Mouse (Mus musculus) neural tube, embryonic 15.5 days (tissue): ENCODE data around the gene Nelfcd. TPM values are rescaled to one million over a fixed set of nuclear protein-coding genes. Genes with fewer than 3 reads are reported as not detected.

Experiments
- ATAC-seq: fragments of 200-750 bp; cut with Nextera tagmentation; 2 replicates; pipeline ENCODE4 v1.8.0; 2017; ENCODE audit warnings: mild to moderate bottlenecking, moderate TSS enrichment, moderate library complexity; ENCODE audit not compliant: low FRiP score
- H3K27ac ChIP-seq: fragments of 300-500 bp; sonication (generic); replicated peaks from 2 replicates; pipeline ENCODE4 v1.5.1; 2015; ENCODE audit warnings: mild to moderate bottlenecking, inconsistent platforms
- H3K27me3 ChIP-seq: fragments of 300-500 bp; sonication (generic); replicated peaks from 2 replicates; pipeline ENCODE4 v1.6.1; 2015; ENCODE audit warnings: inconsistent platforms
- H3K36me3 ChIP-seq: fragments of 300-500 bp; sonication (generic); 2 replicates; pipeline ENCODE4 v1.6.1; 2015; ENCODE audit warnings: inconsistent platforms
- H3K4me1 ChIP-seq: fragments of 300-500 bp; sonication (generic); 2 replicates; pipeline ENCODE4 v1.6.1; 2015; ENCODE audit warnings: inconsistent platforms
- H3K4me2 ChIP-seq: fragments of 300-500 bp; sonication (generic); 2 replicates; pipeline ENCODE4 v1.6.1; 2015; ENCODE audit warnings: inconsistent platforms, mild to moderate bottlenecking, moderate library complexity
- H3K4me3 ChIP-seq: fragments of 300-500 bp; sonication (generic); replicated peaks from 2 replicates; pipeline ENCODE4 v1.5.1; 2015; ENCODE audit warnings: mild to moderate bottlenecking, inconsistent platforms
- H3K9ac ChIP-seq: fragments of 300-500 bp; sonication (generic); replicated peaks from 2 replicates; pipeline ENCODE4 v1.6.1; 2015; ENCODE audit warnings: mild to moderate bottlenecking, inconsistent platforms
- H3K9me3 ChIP-seq: fragments of 300-500 bp; sonication (generic); replicated peaks from 2 replicates; pipeline ENCODE4 v1.6.1; 2016; ENCODE audit warnings: inconsistent platforms
- WGBS: fragments of 180-500 bp; shearing (Covaris S2); methylation state at CpG from one replicate; pipeline ENCODE4 v1.1.7; 2015; ENCODE audit warnings: mixed read lengths; 5-methylcytosine and 5-hydroxymethylcytosine counted together
- polyA plus RNA-seq: library from polyadenylated mRNA; unstranded; fragments of >200 nt; fragmentation: Nextera tagmentation; extraction: Ambion mirVana; gene quantifications from 2 replicates; pipeline ENCODE4 v1.2.1, GENCODE M21; 2015

Gene Nelfcd
- polyA plus RNA-seq = 101 TPM in 2 replicates

- no peaks in the 10 kb centered on the region for H3K9me3 ChIP-seq
- peak within 1 kb of the TSS; percentile 64 for H3K4me3 ChIP-seq
- peak; percentile 96 for ATAC-seq
- peak within 1 kb of the TSS; percentile 60 for H3K9ac ChIP-seq
- H3K4me2 ChIP-seq = peak within 1 kb of the TSS; percentile 88
- WGBS = under 1% methylated on average over 40 of the region's 40 CpGs
- peaks cover 14% of the 10 kb centered on the region for H3K4me1 ChIP-seq
- no peaks in the 10 kb centered on the region for H3K36me3 ChIP-seq
- no peaks in the 10 kb centered on the region for H3K27me3 ChIP-seq
- H3K27ac ChIP-seq = no peak within 1 kb of the TSS
Measured at GRCm38 (mm10) chr2:174415731-174416310, at the start of gene Nelfcd. Gene Nelfcd (plus strand): TSS chr2:174415804.

- Histone ChIP-seq H3K36me3 (no peaks in the 10 kb centered on the region), H3K4me2 (no peak overlapping the region), H3K9me3 (no peaks in the 10 kb centered on the region), H3K4me1 (no peaks in the 10 kb centered on the region), H3K9ac (no peak overlapping the region), H3K4me3 (no peak overlapping the region), H3K27me3 (no peaks in the 10 kb centered on the region), H3K27ac (no peak overlapping the region)
- no peak for ATAC-seq
- WGBS = 90% methylated on average over 10 of the region's 10 CpGs
Measured at GRCm38 (mm10) chr2:174366571-174366970, 49.0 kb upstream of the Nelfcd start.

GRCm38 (mm10) chr2:174381021-174381420 is 34.6 kb upstream of the Nelfcd start:
- no peak overlapping the region for H3K4me3 ChIP-seq
- H3K27ac ChIP-seq = no peak overlapping the region
- H3K9me3 ChIP-seq = no peaks in the 10 kb centered on the region
- H3K36me3 ChIP-seq = no peaks in the 10 kb centered on the region
- WGBS = 91% methylated on average over 9 of the region's 9 CpGs
- H3K9ac ChIP-seq = no peak overlapping the region
- no peak for ATAC-seq
- no peaks in the 10 kb centered on the region for H3K4me1 ChIP-seq
- H3K4me2 ChIP-seq = no peak overlapping the region
- H3K27me3 ChIP-seq = no peaks in the 10 kb centered on the region

GRCm38 (mm10) chr2:174391936-174392335 is 23.7 kb upstream of the Nelfcd start:
- ATAC-seq = no peak
- Histone ChIP-seq H3K9me3 (peaks cover 4% of the 10 kb centered on the region; the same call in 1 of the 2 replicates), H3K4me1 (no peaks in the 10 kb centered on the region), H3K36me3 (no peaks in the 10 kb centered on the region), H3K9ac (no peak overlapping the region), H3K27ac (no peak overlapping the region), H3K4me2 (no peak overlapping the region), H3K27me3 (no peaks in the 10 kb centered on the region), H3K4me3 (no peak overlapping the region)
- 94% methylated on average over 3 of the region's 3 CpGs for WGBS

GRCm38 (mm10) chr2:174392554-174392953 is 23.1 kb upstream of the Nelfcd start:
- no peak overlapping the region for H3K4me2 ChIP-seq
- H3K4me3 ChIP-seq = no peak overlapping the region
- H3K9ac ChIP-seq = no peak overlapping the region
- no peaks in the 10 kb centered on the region for H3K27me3 ChIP-seq
- no peak for ATAC-seq
- WGBS = 72% methylated on average over 9 of the region's 9 CpGs
- no peaks in the 10 kb centered on the region for H3K36me3 ChIP-seq
- H3K9me3 ChIP-seq = peaks cover 4% of the 10 kb centered on the region; the same call in 1 of the 2 replicates
- H3K4me1 ChIP-seq = no peaks in the 10 kb centered on the region
- no peak overlapping the region for H3K27ac ChIP-seq

GRCm38 (mm10) chr2:174393383-174393782 is 22.2 kb upstream of the Nelfcd start:
- no peak overlapping the region for H3K4me3 ChIP-seq
- no peak overlapping the region for H3K4me2 ChIP-seq
- H3K9me3 ChIP-seq = peaks cover 4% of the 10 kb centered on the region; the same call in 1 of the 2 replicates
- no peaks in the 10 kb centered on the region for H3K4me1 ChIP-seq
- H3K27ac ChIP-seq = no peak overlapping the region
- no peaks in the 10 kb centered on the region for H3K36me3 ChIP-seq
- no peaks in the 10 kb centered on the region for H3K27me3 ChIP-seq
- no peak for ATAC-seq
- H3K9ac ChIP-seq = no peak overlapping the region
- WGBS = 89% methylated on average over 5 of the region's 5 CpGs

- 92% methylated on average over 10 of the region's 10 CpGs for WGBS
- no peaks in the 10 kb centered on the region for H3K27me3 ChIP-seq
- H3K4me3 ChIP-seq = no peak overlapping the region
- no peak overlapping the region for H3K4me2 ChIP-seq
- no peak overlapping the region for H3K9ac ChIP-seq
- H3K4me1 ChIP-seq = no peaks in the 10 kb centered on the region
- no peak for ATAC-seq
- no peak overlapping the region for H3K27ac ChIP-seq
- H3K36me3 ChIP-seq = no peaks in the 10 kb centered on the region
- H3K9me3 ChIP-seq = 0 out of 2 replicates have a peak, but pooled peaks cover 4% of the 10 kb centered on the region
Measured at GRCm38 (mm10) chr2:174396643-174397042, 19.0 kb upstream of the Nelfcd start.

GRCm38 (mm10) chr2:174397065-174397464 is 18.5 kb upstream of the Nelfcd start:
- 96% methylated on average over 1 of the region's 1 CpGs for WGBS
- ATAC-seq = no peak
- no peak overlapping the region for H3K27ac ChIP-seq
- H3K4me2 ChIP-seq = no peak overlapping the region
- H3K4me1 ChIP-seq = no peaks in the 10 kb centered on the region
- H3K4me3 ChIP-seq = no peak overlapping the region
- H3K27me3 ChIP-seq = no peaks in the 10 kb centered on the region
- no peak overlapping the region for H3K9ac ChIP-seq
- H3K36me3 ChIP-seq = no peaks in the 10 kb centered on the region
- H3K9me3 ChIP-seq = 0 out of 2 replicates have a peak, but pooled peaks cover 2% of the 10 kb centered on the region

GRCm38 (mm10) chr2:174397881-174398280 is 17.7 kb upstream of the Nelfcd start:
- Histone ChIP-seq H3K4me3 (no peak overlapping the region), H3K9me3 (no peaks in the 10 kb centered on the region), H3K36me3 (no peaks in the 10 kb centered on the region), H3K4me1 (no peaks in the 10 kb centered on the region), H3K27me3 (no peaks in the 10 kb centered on the region), H3K4me2 (no peak overlapping the region), H3K27ac (no peak overlapping the region), H3K9ac (no peak overlapping the region)
- WGBS = 89% methylated on average over 6 of the region's 6 CpGs
- ATAC-seq = no peak

GRCm38 (mm10) chr2:174400396-174400795 is 15.2 kb upstream of the Nelfcd start:
- Histone ChIP-seq H3K9me3 (no peaks in the 10 kb centered on the region), H3K4me1 (no peaks in the 10 kb centered on the region), H3K9ac (no peak overlapping the region), H3K4me3 (no peak overlapping the region), H3K36me3 (no peaks in the 10 kb centered on the region), H3K27me3 (no peaks in the 10 kb centered on the region), H3K4me2 (no peak overlapping the region), H3K27ac (no peak overlapping the region)
- WGBS = 86% methylated on average over 4 of the region's 4 CpGs
- ATAC-seq = no peak

GRCm38 (mm10) chr2:174410222-174410621 is 5.4 kb upstream of the Nelfcd start:
- Histone ChIP-seq H3K9ac (no peak overlapping the region), H3K27me3 (no peaks in the 10 kb centered on the region), H3K36me3 (no peaks in the 10 kb centered on the region), H3K4me1 (no peaks in the 10 kb centered on the region), H3K4me2 (no peak overlapping the region), H3K4me3 (no peak overlapping the region), H3K27ac (no peak overlapping the region), H3K9me3 (no peaks in the 10 kb centered on the region)
- no peak for ATAC-seq
- 34% methylated on average over 2 of the region's 2 CpGs for WGBS

- no peak overlapping the region for H3K4me2 ChIP-seq
- peaks cover 14% of the 10 kb centered on the region for H3K4me1 ChIP-seq
- WGBS = 81% methylated on average over 7 of the region's 7 CpGs
- H3K36me3 ChIP-seq = no peaks in the 10 kb centered on the region
- no peak for ATAC-seq
- no peaks in the 10 kb centered on the region for H3K27me3 ChIP-seq
- no peak overlapping the region for H3K9ac ChIP-seq
- H3K9me3 ChIP-seq = no peaks in the 10 kb centered on the region
- no peak overlapping the region for H3K4me3 ChIP-seq
- H3K27ac ChIP-seq = no peak overlapping the region
Measured at GRCm38 (mm10) chr2:174413127-174413526, 2.5 kb upstream of the Nelfcd start.
